Mouse (Mus musculus): ENCODE results near the gene Sh3gl2. TPM values are rescaled to one million over a fixed set of nuclear protein-coding genes. Genes with fewer than 3 reads are reported as not detected.

Gene Sh3gl2
- polyA plus RNA-seq, 1 experiment from 2014 or later, result 63.2 TPM

DNA sequence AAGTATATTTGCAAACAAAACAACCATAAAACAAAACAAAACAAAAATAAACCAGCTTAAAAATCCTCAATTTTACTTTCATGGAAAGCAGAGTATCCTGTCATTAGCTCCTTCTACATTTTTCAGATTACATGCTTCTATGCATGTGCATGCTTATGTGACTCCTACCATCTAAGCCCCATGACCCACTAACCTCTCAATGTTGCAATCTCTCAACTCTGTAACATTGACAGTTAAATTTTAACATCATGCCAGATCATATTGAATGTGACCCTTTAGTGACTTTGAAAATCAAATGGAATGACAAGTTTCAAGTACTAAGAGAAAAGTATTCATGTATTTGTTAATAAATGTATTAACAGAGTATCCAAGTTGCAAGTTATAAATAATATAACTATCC lies 389.2 kb downstream of the Sh3gl2 start:
- Histone ChIP-seq H3K4me1 (replicated peaks) (no peaks in the 10 kb centered on the region), H3K4me2 (no peak overlapping the region), H3K9ac (no peak overlapping the region), H3K4me3 (no peak overlapping the region), H3K27ac (no peak overlapping the region), H3K36me3 (no peaks in the 10 kb centered on the region), H3K27me3 (no peaks in the 10 kb centered on the region), H3K9me3 (no peaks in the 10 kb centered on the region)
- no peak for ATAC-seq (ENCODE audit: low FRiP score)

DNA sequence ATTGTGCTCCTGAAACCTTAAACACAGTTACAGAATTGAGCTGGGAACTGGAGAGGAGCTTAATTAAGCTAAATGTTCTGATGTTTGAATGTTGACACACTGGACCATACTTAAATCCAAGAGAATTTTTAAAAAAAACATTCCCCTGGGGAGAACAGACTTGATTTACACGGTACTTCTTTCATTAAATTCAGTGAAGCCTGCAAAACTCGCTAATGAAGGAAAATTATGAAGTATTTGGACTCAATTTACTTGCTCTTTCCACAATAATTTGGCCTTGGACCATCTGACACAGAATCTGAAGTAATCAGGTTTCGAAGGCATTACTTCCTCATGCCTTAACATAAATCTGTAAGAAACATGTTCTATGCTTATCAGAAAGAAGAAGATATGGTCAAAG lies 408.4 kb downstream of the Sh3gl2 start:
- no peak for ATAC-seq (ENCODE audit: low FRiP score)
- Histone ChIP-seq H3K9ac (no peak overlapping the region), H3K27me3 (no peaks in the 10 kb centered on the region), H3K36me3 (no peaks in the 10 kb centered on the region), H3K4me2 (no peak overlapping the region), H3K9me3 (no peaks in the 10 kb centered on the region), H3K4me1 (replicated peaks) (no peaks in the 10 kb centered on the region), H3K4me3 (no peak overlapping the region), H3K27ac (no peak overlapping the region)
- WGBS, result 75% methylated on average over 3 of the region's 3 CpGs

GRCm38 (mm10) chr4:85618746-85619145 lies 413.8 kb downstream of the Sh3gl2 start:
- ATAC-seq (ENCODE audit: low FRiP score), result no peak
- no peaks in the 10 kb centered on the region for H3K27me3 ChIP-seq

GRCm38 (mm10) chr4:85619261-85619660 lies 414.3 kb downstream of the Sh3gl2 start:
- Histone ChIP-seq H3K4me2 (no peak overlapping the region), H3K27ac (no peak overlapping the region), H3K27me3 (no peaks in the 10 kb centered on the region), H3K9ac (no peak overlapping the region), H3K9me3 (no peaks in the 10 kb centered on the region), H3K4me3 (no peak overlapping the region), H3K36me3 (no peaks in the 10 kb centered on the region), H3K4me1 (replicated peaks) (no peaks in the 10 kb centered on the region)
- no peak for ATAC-seq (ENCODE audit: low FRiP score)
- 82% methylated on average over 3 of the region's 3 CpGs for WGBS

More at GRCm38 (mm10) chr4:85618746-85619145, 413.8 kb downstream of the Sh3gl2 start:
- 93% methylated on average over 5 of the region's 5 CpGs for WGBS
- Histone ChIP-seq H3K27ac (no peak overlapping the region), H3K9ac (no peak overlapping the region), H3K4me3 (no peak overlapping the region), H3K9me3 (no peaks in the 10 kb centered on the region), H3K36me3 (no peaks in the 10 kb centered on the region), H3K4me1 (replicated peaks) (no peaks in the 10 kb centered on the region), H3K4me2 (no peak overlapping the region)

- Histone ChIP-seq H3K27ac (no peak overlapping the region), H3K27me3 (no peaks in the 10 kb centered on the region), H3K4me1 (replicated peaks) (no peaks in the 10 kb centered on the region), H3K9ac (no peak overlapping the region), H3K9me3 (no peaks in the 10 kb centered on the region), H3K4me3 (no peak overlapping the region), H3K4me2 (no peak overlapping the region), H3K36me3 (no peaks in the 10 kb centered on the region)
- ATAC-seq (ENCODE audit: low FRiP score), result no peak
- WGBS, result 87% methylated on average over 7 of the region's 7 CpGs
Measured at GRCm38 (mm10) chr4:85629381-85629780, 424.5 kb downstream of the Sh3gl2 start.

DNA sequence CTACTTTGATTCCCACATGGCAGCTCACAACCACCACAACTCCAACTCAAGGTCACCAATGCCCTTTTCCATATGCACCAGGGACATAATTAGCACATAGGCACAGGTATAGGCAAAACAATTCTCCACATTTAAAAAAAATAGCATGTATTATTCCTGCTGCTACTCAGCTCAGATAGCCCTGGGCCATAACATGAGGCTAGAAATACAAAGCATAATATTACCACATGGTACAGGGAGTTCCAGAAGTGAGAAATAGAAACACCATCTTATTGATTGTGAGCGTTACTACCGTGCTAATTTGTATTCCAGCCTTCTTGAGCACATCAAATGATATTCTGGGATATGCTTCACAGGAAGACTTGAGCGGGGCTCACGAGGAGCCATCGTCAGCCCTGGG lies 464.3 kb downstream of the Sh3gl2 start:
- Histone ChIP-seq H3K4me1 (replicated peaks) (no peaks in the 10 kb centered on the region), H3K9me3 (no peaks in the 10 kb centered on the region), H3K4me2 (no peak overlapping the region), H3K27me3 (no peaks in the 10 kb centered on the region), H3K27ac (no peak overlapping the region), H3K36me3 (no peaks in the 10 kb centered on the region), H3K4me3 (no peak overlapping the region), H3K9ac (no peak overlapping the region)
- 86% methylated on average over 5 of the region's 5 CpGs for WGBS
- ATAC-seq (ENCODE audit: low FRiP score), result no peak

DNA sequence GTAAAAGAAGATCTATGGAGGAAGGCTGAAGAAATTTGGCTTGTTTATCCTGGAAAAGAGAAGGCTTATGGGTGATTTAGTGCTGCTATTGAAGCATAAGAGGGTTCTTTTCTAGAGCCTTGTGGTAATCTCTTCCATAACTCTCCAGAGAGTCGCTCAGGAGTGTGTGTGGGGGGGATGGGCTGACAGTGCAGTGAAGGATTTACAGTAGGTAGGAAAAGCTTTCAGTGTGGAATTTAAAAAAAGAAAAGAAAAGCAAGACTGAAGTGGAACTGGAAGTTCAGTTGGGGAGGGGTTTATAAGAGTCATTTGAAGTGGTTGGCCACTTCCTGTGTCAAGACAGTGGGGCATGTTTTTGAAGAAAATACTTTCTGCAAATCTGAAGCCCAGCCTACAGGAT lies 464.8 kb downstream of the Sh3gl2 start:
- Histone ChIP-seq H3K4me3 (no peak overlapping the region), H3K9me3 (no peaks in the 10 kb centered on the region), H3K4me1 (replicated peaks) (no peaks in the 10 kb centered on the region), H3K27me3 (no peaks in the 10 kb centered on the region), H3K36me3 (no peaks in the 10 kb centered on the region), H3K27ac (no peak overlapping the region), H3K4me2 (no peak overlapping the region), H3K9ac (no peak overlapping the region)
- ATAC-seq (ENCODE audit: low FRiP score), result no peak
- WGBS, result 88% methylated on average over 1 of the region's 1 CpGs

DNA sequence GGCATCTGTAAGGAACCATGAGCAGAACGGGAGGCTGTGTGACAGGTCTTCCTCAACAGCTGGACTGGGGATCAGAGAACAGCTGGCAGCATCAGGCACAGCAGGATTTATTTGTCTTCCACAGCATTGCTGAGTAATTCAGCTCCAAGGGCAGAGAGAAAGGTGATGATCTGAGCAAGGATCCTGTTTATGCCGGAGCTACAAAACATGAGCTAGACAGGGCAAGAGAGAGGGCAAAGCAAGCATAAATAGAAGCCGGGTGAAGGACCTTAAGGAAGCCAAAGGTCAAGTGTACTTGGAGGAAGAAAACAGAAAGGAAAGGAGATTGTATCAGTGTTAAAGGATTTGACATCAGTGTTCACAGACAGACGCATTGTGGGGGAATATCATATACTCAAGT lies 467.4 kb downstream of the Sh3gl2 start:
- Histone ChIP-seq H3K4me2 (no peak overlapping the region), H3K4me3 (no peak overlapping the region), H3K27ac (no peak overlapping the region), H3K36me3 (no peaks in the 10 kb centered on the region), H3K4me1 (replicated peaks) (no peaks in the 10 kb centered on the region), H3K27me3 (no peaks in the 10 kb centered on the region), H3K9ac (no peak overlapping the region), H3K9me3 (no peaks in the 10 kb centered on the region)
- 63% methylated on average over 4 of the region's 4 CpGs for WGBS
- ATAC-seq (ENCODE audit: low FRiP score), result no peak

DNA sequence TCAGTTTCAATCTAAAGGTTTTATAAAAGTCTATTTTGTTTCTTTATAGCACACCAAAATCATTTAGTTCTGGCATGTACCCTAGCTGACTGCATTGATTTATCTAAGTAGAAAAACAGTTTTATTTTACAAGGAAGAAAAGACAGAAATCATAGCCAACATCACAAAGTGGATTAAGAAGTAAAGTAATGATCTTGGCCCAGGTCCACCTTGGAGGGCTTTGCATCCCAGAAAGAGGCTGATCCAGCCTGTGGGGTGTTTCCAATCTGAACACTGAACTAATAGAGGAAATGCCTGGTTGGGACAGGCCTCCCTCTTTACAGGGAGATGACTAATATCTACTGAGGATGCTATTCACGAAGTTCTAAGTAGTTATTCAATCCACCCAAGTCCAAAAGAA lies 472.7 kb downstream of the Sh3gl2 start:
- Histone ChIP-seq H3K9me3 (no peaks in the 10 kb centered on the region), H3K27ac (no peak overlapping the region), H3K27me3 (no peaks in the 10 kb centered on the region), H3K4me2 (no peak overlapping the region), H3K9ac (no peak overlapping the region), H3K4me3 (no peak overlapping the region), H3K4me1 (replicated peaks) (no peaks in the 10 kb centered on the region), H3K36me3 (no peaks in the 10 kb centered on the region)
- WGBS, result 74% methylated on average over 1 of the region's 1 CpGs
- ATAC-seq (ENCODE audit: low FRiP score), result no peak

- no peak overlapping the region for H3K9ac ChIP-seq
- H3K27ac ChIP-seq, result no peak overlapping the region
- H3K36me3 ChIP-seq, result no peaks in the 10 kb centered on the region
- no peak for ATAC-seq (ENCODE audit: low FRiP score)
- no peaks in the 10 kb centered on the region for H3K27me3 ChIP-seq
- WGBS, result 86% methylated on average over 4 of the region's 4 CpGs
- H3K4me3 ChIP-seq, result no peak overlapping the region
- no peaks in the 10 kb centered on the region for H3K9me3 ChIP-seq
- no peaks in the 10 kb centered on the region for H3K4me1 ChIP-seq (replicated peaks)
- no peak overlapping the region for H3K4me2 ChIP-seq
Measured at GRCm38 (mm10) chr4:85686160-85686559, 481.2 kb downstream of the Sh3gl2 start.
